Mouse (Mus musculus): ENCODE results near the gene Ppm1n.

The Ppm1n gene

GRCm38 (mm10) chr7:19243858-19244257 is 36.0 kb downstream of the Ppm1n start:
- no peak for DNase-seq

GRCm38 (mm10) chr7:19242005-19242404 is 37.9 kb downstream of the Ppm1n start:
- no peak for DNase-seq

GRCm38 (mm10) chr7:19240905-19241463 is 38.9 kb downstream of the Ppm1n start:
- no peak for DNase-seq

- DNase-seq = no peak
These were observed 39.9 kb downstream of the Ppm1n start for GRCm38 (mm10) chr7:19239986-19240385.

- DNase-seq = peak; percentile 87 to 91
These were observed 40.4 kb downstream of the Ppm1n start for GRCm38 (mm10) chr7:19239423-19239822.

- peak in 1 of 2 experiments; percentile 44 for DNase-seq
These were observed 41.5 kb downstream of the Ppm1n start for GRCm38 (mm10) chr7:19238344-19238743.

GRCm38 (mm10) chr7:19236411-19236810 is 43.5 kb downstream of the Ppm1n start:
- DNase-seq = peak in 1 of 2 experiments; percentile 27

- DNase-seq = no peak
These were observed 44.7 kb downstream of the Ppm1n start for GRCm38 (mm10) chr7:19235092-19235671.

- no peak for DNase-seq
These were observed 45.2 kb downstream of the Ppm1n start for GRCm38 (mm10) chr7:19234652-19235051.

- DNase-seq = no peak
These were observed 48.0 kb downstream of the Ppm1n start for GRCm38 (mm10) chr7:19231849-19232248.

- DNase-seq = no peak
These were observed 49.0 kb downstream of the Ppm1n start for GRCm38 (mm10) chr7:19230899-19231298.

GRCm38 (mm10) chr7:19230041-19230580 is 49.8 kb downstream of the Ppm1n start:
- no peak for DNase-seq

GRCm38 (mm10) chr7:19229404-19229803 is 50.5 kb downstream of the Ppm1n start:
- DNase-seq = no peak

GRCm38 (mm10) chr7:19228793-19229148 is 51.1 kb downstream of the Ppm1n start:
- DNase-seq = no peak

GRCm38 (mm10) chr7:19227883-19228792 is 51.7 kb downstream of the Ppm1n start, which contains the start of gene Opa3:
TSS of gene Opa3 (plus strand) at chr7:19228334.
- peak; percentile 99 to 100 for DNase-seq

GRCm38 (mm10) chr7:19226817-19227797 is 52.8 kb downstream of the Ppm1n start:
- peak; percentile 57 to 59 for DNase-seq

Measured in lung, postnatal 4 days (tissue).